Mouse (Mus musculus): ENCODE results near the gene Sema3a.
A peak's percentile ranks its signal among the peaks of the same experiment; 100 is the strongest.
"Not testable (repeated sequence)": the region's sequence is repeated elsewhere in the genome, so short reads cannot be mapped to it uniquely, and the experiment has no call there.

Sema3a gene

GRCm38 (mm10) chr5:13421276-13421925 lies 296.2 kb downstream of the Sema3a start:
- DNase-seq (ENCODE audit: low read depth, low spot score): peak; percentile 77

DNA sequence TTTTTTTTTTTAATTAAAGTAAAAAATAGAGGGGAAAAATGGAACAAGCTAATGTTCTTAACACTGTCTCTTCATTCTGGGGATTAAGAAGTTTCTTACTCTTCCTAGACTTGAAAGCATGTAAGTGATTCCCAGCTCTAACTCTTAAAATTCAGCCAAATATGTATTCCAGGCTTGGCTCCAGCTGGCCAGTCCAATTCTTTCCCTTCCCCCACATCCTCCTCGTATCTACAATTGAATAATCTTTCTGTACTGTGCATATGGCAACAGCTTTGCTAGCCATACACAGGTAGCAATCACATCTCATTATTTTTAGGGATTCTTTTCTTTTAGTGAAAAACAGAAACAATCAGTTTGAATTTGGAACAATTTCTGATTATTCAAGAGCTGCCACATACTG lies 303.5 kb downstream of the Sema3a start:
- peak; percentile 26 for DNase-seq (ENCODE audit: low read depth, low spot score)

DNA sequence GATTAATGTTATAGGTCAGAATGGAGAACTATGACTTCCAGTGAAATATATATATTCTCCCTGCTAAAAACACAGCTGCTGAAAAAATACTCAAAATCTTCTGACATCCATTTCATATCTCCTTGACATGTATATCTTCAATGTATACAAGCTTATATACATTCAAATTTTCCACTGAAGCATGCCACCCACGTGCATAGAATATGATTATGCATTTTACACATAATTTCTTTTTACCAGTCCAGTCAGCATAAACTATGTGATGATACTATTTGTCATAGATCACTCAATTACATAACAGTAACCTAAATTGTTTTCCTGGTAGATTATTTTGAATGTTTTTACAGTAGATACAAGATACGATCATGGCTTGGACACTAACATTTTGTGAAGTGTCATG lies 306.6 kb downstream of the Sema3a start:
- DNase-seq (ENCODE audit: low read depth, low spot score): no peak

DNA sequence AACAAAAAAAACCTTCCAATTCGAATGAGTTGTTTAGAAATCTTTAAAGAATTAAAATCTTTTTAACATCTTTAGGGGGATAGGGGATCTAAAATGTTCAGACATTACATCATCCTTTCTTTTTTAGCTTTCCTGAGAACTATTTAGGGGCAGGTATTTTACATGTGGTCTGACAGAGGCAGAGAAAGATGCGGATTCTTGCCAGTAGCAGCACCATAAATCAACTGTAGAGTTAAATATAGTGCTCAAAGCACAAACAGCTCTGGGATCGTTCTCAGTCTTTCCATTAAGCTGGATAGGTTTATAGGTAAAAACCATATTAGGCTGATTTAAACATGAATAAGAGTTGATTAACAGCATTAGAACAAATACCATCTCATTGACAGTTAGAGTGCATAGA lies 307.4 kb downstream of the Sema3a start:
- no peak for DNase-seq (ENCODE audit: low read depth, low spot score)

- no peak for DNase-seq (ENCODE audit: low read depth, low spot score)
Measured at GRCm38 (mm10) chr5:13433303-13433702, 308.1 kb downstream of the Sema3a start.

GRCm38 (mm10) chr5:13441112-13441511 lies 315.9 kb downstream of the Sema3a start:
- DNase-seq (ENCODE audit: low read depth, low spot score): no peak

GRCm38 (mm10) chr5:13460182-13461001 lies 335.2 kb downstream of the Sema3a start:
- no peak for DNase-seq (ENCODE audit: low read depth, low spot score)

DNA sequence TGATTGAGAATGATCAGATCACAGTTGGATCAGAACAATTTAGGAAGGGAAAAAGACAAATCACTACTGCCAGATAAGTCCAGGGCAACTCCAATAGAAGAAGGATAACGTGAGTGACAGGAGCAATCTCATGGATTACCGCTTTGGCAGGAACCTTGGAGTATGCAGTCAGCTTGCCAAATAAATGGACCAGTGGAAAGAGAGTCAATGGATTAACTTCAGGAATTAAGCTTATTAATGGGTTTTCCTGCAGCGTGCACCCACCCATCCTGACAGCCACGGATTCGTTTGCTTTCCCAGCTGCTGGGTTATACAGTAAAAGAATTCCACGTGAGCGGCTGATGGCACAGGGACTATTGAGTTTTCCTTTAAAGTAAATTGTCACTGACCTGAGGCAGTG lies 343.6 kb downstream of the Sema3a start:
- DNase-seq (ENCODE audit: low read depth, low spot score): no peak

- no peak for DNase-seq (ENCODE audit: low read depth, low spot score)
Measured at GRCm38 (mm10) chr5:13469401-13469800, 344.2 kb downstream of the Sema3a start.

GRCm38 (mm10) chr5:13470057-13470905 lies 345.1 kb downstream of the Sema3a start:
- DNase-seq (ENCODE audit: low read depth, low spot score): no peak

- DNase-seq (ENCODE audit: low read depth, low spot score): no peak
Measured at GRCm38 (mm10) chr5:13477653-13478052, 352.4 kb downstream of the Sema3a start.

DNA sequence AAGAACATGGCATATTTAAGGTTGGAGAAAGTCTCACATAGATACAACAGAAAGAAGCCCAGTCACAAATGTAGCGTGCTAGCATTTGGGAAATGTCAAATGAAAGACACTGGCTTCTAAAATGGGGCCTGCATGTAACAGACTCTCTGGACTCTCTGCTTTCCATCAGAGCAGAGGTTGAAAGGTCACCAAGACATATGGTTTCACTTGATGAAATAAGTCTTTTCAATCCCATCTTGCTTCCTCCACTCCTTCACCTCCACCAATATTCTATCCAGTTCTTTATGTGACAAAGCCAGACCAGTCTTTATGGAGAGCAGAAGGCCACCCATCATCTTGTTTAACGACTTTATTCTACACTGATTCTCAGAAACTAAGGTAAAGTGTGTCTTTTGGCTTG lies 363.5 kb downstream of the Sema3a start:
- DNase-seq (ENCODE audit: low read depth, low spot score): no peak

DNA sequence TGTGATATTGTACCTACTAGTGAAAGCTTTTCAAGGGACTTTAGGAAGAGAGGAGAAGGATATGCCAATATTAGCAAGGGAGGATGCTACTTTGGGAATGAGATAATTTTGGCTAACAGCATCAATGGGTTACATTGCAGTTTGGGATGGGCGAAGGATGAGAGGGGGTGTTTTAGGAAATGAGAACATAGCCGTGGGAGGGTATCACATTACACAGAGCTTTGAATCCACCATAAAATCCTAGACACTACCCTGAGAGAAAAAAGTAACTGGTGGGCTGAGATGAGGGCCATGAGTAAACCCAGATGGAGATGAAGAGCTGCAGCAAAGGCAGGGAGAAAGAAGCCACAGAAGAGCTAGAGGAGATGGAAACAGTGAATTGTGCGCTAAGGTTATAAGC lies 370.8 kb downstream of the Sema3a start:
- DNase-seq (ENCODE audit: low read depth, low spot score): not testable (repeated sequence)

GRCm38 (mm10) chr5:13499835-13500234 lies 374.6 kb downstream of the Sema3a start:
- no peak for DNase-seq (ENCODE audit: low read depth, low spot score)

- no peak for DNase-seq (ENCODE audit: low read depth, low spot score)
Measured at GRCm38 (mm10) chr5:13505839-13506499, 380.8 kb downstream of the Sema3a start.

GRCm38 (mm10) chr5:13509163-13509562 lies 383.9 kb downstream of the Sema3a start:
- DNase-seq (ENCODE audit: low read depth, low spot score): no peak

DNA sequence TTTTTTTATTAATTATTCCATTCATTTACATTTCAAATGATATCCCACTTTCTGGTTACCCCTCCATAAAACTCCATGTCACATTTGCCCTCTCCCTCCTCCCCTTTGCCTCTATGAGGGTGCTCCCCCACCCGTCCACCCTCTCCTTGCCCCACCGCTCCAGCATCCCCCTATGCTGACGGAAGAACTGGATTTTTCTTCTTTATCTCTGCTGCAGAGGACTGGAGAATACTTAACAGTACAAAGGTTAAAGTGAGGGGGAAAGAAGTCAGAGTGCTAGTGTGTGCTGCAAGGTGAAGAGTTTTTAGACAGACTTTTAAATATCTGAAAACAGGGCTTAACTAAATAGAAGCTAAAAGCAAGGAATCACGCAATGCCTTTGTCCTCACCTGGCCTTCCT lies 391.8 kb downstream of the Sema3a start:
- no peak for DNase-seq (ENCODE audit: low read depth, low spot score)

DNA sequence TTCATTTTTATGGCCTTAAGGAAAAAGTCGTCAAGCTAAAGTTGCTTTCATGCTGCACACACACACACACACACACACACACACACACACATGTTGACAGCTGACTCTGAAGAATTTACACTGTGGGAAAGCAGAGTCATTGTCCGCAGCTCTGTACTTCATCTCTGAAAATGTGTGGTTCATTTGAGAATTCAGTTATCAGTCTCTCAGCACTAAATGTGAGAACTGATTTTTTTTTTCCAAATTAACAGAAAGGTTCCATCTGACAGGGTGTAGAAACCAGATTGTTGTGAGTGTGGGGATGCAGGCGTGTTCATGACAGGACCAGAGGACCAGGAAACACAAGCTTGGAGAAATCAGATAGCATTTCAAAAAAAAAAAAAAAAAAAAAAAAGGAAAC lies 400.4 kb downstream of the Sema3a start:
- DNase-seq (ENCODE audit: low read depth, low spot score): no peak

DNA sequence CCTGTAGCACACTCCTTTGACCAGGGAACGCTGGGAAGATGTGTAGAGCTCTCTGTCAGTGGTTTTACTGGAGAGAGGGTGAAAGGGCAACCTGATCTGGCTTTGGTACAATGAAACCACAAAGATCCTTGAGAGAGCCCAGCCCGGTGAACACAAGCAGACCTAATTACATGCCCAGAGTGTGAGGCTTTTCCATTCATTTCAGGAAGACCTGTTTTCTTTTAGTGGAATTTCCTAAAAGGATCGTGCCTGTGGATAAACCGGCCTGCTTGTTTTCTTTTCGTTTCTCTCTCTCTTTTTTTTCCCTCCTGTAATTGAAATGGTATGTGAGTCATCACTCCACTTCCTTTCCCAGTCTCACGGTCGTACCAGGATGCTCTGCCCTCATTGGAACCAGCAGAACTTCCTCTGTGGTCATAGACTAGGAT lies 401.8 kb downstream of the Sema3a start:
- DNase-seq (ENCODE audit: low read depth, low spot score): no peak

DNA sequence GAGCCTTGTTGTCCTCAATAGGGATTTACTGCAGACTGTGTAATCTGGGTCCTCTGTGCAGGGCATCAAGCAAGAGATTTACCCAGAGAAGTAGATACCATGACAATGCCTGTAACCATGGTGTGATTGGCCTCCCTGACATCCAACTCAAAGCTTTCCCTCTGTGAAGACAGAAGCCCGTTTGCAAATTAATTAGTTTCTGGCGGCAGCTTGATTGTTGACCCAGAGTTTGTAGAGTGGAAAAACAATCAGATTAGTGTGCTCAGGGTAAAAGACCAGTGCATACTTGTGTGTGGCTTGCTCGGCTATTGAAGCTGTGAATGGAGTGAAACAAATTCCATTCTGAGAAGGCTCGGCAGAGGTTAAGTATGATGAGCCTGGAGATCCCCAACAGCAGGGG lies 404.0 kb downstream of the Sema3a start:
- peak; percentile 20 for DNase-seq (ENCODE audit: low read depth, low spot score)

GRCm38 (mm10) chr5:13547472-13548209 lies 422.4 kb downstream of the Sema3a start:
- no peak for DNase-seq (ENCODE audit: low read depth, low spot score)
